ENCODE assay signal across 21 mouse cellular contexts in the genomic region with DNA sequence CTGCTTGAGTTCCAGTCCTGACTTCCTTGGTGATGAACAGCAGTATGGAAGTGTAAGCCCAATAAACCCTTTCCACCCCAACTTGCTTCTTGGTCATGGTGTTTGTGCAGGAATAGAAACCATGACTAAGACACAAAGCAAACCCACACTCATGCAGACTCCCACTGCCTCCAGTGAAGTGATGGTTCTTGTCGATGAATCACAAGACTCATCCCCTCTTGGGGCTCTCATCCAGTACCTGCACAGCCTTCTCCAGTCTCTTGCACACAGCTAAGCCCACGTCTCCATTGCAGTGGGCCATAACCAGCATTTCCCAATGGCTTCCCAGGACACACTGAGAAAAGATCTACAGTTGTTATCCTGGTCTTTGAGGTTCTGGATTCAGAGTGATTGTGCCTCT.
DNase-seq lines count a peak whose midpoint lies in the region; ATAC-seq and TF ChIP-seq lines count a peak whose summit lies in the region.
"Had no signal": no experiment of that assay in that cellular context is flagged by ENCODE, and none has a peak within 500 bp of the region (broad histone marks: within the 10 kb centered on the region; RNA-seq: fewer than 3 reads in every experiment).

No protein-coding gene starts in this region.

- no peak overlapping the region for H3K4me3 ChIP-seq in left cerebral cortex, adult 2 months

- peak overlapping the region; percentile 30 for H3K27ac ChIP-seq in left cerebral cortex, adult 2 months

- TF ChIP-seq CTCF in left cerebral cortex, adult 2 months (IDR thresholded peaks at IDR 0.05): no peak

- peak; percentile 89 for ATAC-seq in frontal cortex, adult (ENCODE audit: low TSS enrichment)
- ATAC-seq: activated CD4-positive, CD25-positive, alpha-beta regulatory T cell, adult 4 months; CD4-positive, CD25-positive, alpha-beta regulatory T cell, adult 4 months; Patski had no signal

- no peak for DNase-seq in frontal cortex, postnatal 10 days (ENCODE audit: low spot score in 2 of 2)
- DNase-seq in heart, adult 11 months: peak; percentile 71
- DNase-seq in heart, adult 9 months (ENCODE audit: low spot score in 2 of 2): no peak
- DNase-seq in left cerebral cortex, adult 2 months (ENCODE audit: extremely low spot score in 1 of 2, low spot score in 2 of 2): no peak
- no peak for DNase-seq in left cerebral cortex, adult 18-20 months (ENCODE audit: low spot score in 2 of 2)
- DNase-seq in brain, adult 2 months (ENCODE audit: low read depth, low spot score): peak; percentile 75
- DNase-seq in urinary bladder, postnatal 4 days (ENCODE audit: low spot score in 2 of 2): no peak
- DNase-seq: adrenal gland, adult 2 months; adrenal gland, adult 8-10 months; adrenal gland, postnatal 10 days; adrenal gland, postnatal 14 days; adrenal gland, postnatal 25 days; adrenal gland, postnatal 36 days; B cell, adult 2 months; cerebellum, adult 11 months; cerebellum, adult 11-12 months; cerebellum, adult 18-20 months had no signal

- intact Hi-C loops in left cerebral cortex, adult 2 months (cut with DNase I): no loop called here

Comparison
In these comparisons a context has a peak if more than half of its experiments do, and no peak if none do; other contexts are left out.
1. DNase-seq: peak in heart, adult 11 months (single experiment) and brain, adult 2 months (single experiment); none in frontal cortex, postnatal 10 days (0 of 2), heart, adult 9 months (0 of 2), left cerebral cortex, adult 2 months (0 of 2), left cerebral cortex, adult 18-20 months (0 of 2) and urinary bladder, postnatal 4 days (0 of 2).